ENCODE assay signal across 24 mouse cellular contexts in genomic region chr5:137977291-137977690, GRCm38 (mm10). TPM values are rescaled to one million over a fixed set of nuclear protein-coding genes. Genes with fewer than 3 reads are reported as not detected.
"Had no signal": no experiment of that assay in that cellular context is flagged by ENCODE, and none has a peak within 500 bp of the region (broad histone marks: within the 10 kb centered on the region; RNA-seq: fewer than 3 reads in every experiment).

No protein-coding gene starts in this region.

- H3K4me3 ChIP-seq: layer of hippocampus, adult 2 months; liver, embryonic 13.5 days; midbrain, embryonic 12.5 days; midbrain, embryonic 15.5 days; neural tube, embryonic 12.5 days; neural tube, embryonic 15.5 days had no signal

- H3K36me3 ChIP-seq: liver, embryonic 13.5 days; midbrain, embryonic 12.5 days; midbrain, embryonic 15.5 days; neural tube, embryonic 12.5 days; neural tube, embryonic 15.5 days had no signal

- ATAC-seq: intestine, postnatal 0 days; lung, postnatal 0 days; midbrain, embryonic 15.5 days had no signal

- H3K27ac ChIP-seq: layer of hippocampus, adult 2 months; liver, embryonic 13.5 days; macrophage; midbrain, embryonic 12.5 days; midbrain, embryonic 15.5 days; neural tube, embryonic 12.5 days; neural tube, embryonic 15.5 days; stomach, postnatal 0 days had no signal

- H3K9me3 ChIP-seq: liver, embryonic 13.5 days; midbrain, embryonic 12.5 days; midbrain, embryonic 15.5 days; neural tube, embryonic 12.5 days; neural tube, embryonic 15.5 days had no signal

- DNase-seq: layer of hippocampus, adult 9-11 months; liver, embryonic 13.5 days; lung, embryonic 14.5 days; right cerebral cortex, adult 18-20 months; right cerebral cortex, postnatal 14 days; right cerebral cortex, postnatal 4 days; thymus, adult 2 months; thymus, postnatal 14 days; thymus, postnatal 4 days had no signal

- H3K4me1 ChIP-seq: liver, embryonic 13.5 days; midbrain, embryonic 12.5 days; midbrain, embryonic 15.5 days; neural tube, embryonic 12.5 days; neural tube, embryonic 15.5 days had no signal

- H3K9ac ChIP-seq: liver, embryonic 13.5 days; lung, embryonic 14.5 days; midbrain, embryonic 12.5 days; midbrain, embryonic 15.5 days; neural tube, embryonic 12.5 days; neural tube, embryonic 15.5 days had no signal

- H3K4me2 ChIP-seq: liver, embryonic 13.5 days; lung, embryonic 14.5 days; midbrain, embryonic 12.5 days; midbrain, embryonic 15.5 days; neural tube, embryonic 12.5 days; neural tube, embryonic 15.5 days had no signal

- H3K27me3 ChIP-seq: liver, embryonic 13.5 days; midbrain, embryonic 12.5 days; midbrain, embryonic 15.5 days; neural tube, embryonic 12.5 days had no signal

RNA-seq across cellular contexts. Expression of gene Azgp1, which starts 4.0 kb away (rescaled TPM):
- polyA plus RNA-seq: intestine, embryonic 14.5 days; intestine, postnatal 0 days; limb, embryonic 11.5 days; lung, embryonic 14.5 days; macrophage; midbrain, embryonic 12.5 days; midbrain, embryonic 15.5 days; neural tube, embryonic 12.5 days; neural tube, embryonic 15.5 days; stomach, embryonic 14.5 days; thymus, adult 2 months had no signal

RNA-seq across cellular contexts. Expression of gene Gjc3, which starts 14.4 kb away (rescaled TPM):
- polyA plus RNA-seq: limb, embryonic 11.5 days; liver, embryonic 16.5 days; lung, embryonic 14.5 days; lung, postnatal 0 days; macrophage had no signal

RNA-seq across cellular contexts. Expression of gene Smok3a, which starts 43.8 kb away (rescaled TPM):
- polyA plus RNA-seq: intestine, embryonic 14.5 days; intestine, postnatal 0 days; large intestine, adult 2 months; limb, embryonic 11.5 days; limb, embryonic 14.5 days; liver, embryonic 13.5 days; liver, embryonic 16.5 days; lung, embryonic 14.5 days; lung, postnatal 0 days; macrophage; midbrain, embryonic 12.5 days; midbrain, embryonic 15.5 days; neural tube, embryonic 12.5 days; neural tube, embryonic 15.5 days; stomach, embryonic 14.5 days; stomach, postnatal 0 days; thymus, adult 2 months had no signal

RNA-seq across cellular contexts. Expression of gene Smok3b, which starts 43.9 kb away (rescaled TPM):
- polyA plus RNA-seq: intestine, embryonic 14.5 days; intestine, postnatal 0 days; large intestine, adult 2 months; limb, embryonic 11.5 days; limb, embryonic 14.5 days; liver, embryonic 13.5 days; liver, embryonic 16.5 days; lung, embryonic 14.5 days; lung, postnatal 0 days; macrophage; midbrain, embryonic 12.5 days; midbrain, embryonic 15.5 days; neural tube, embryonic 12.5 days; neural tube, embryonic 15.5 days; stomach, embryonic 14.5 days; stomach, postnatal 0 days; thymus, adult 2 months had no signal

RNA-seq across cellular contexts. Expression of gene Cyp3a13, which starts 55.9 kb away (rescaled TPM):
- polyA plus RNA-seq: limb, embryonic 11.5 days; macrophage; midbrain, embryonic 12.5 days; midbrain, embryonic 15.5 days; neural tube, embryonic 12.5 days; neural tube, embryonic 15.5 days had no signal
